Mouse (Mus musculus) lung, adult 2 months (tissue): ENCODE measurements around the gene Fgf12.

Source experiments
- CTCF ChIP-seq: fragments of 200-500 bp; IDR thresholded peaks from 2 replicates; pipeline ENCODE4 v1.5.1; 2011; ENCODE audit warnings: mild to moderate bottlenecking, low read length, control low read depth; ENCODE audit not compliant: insufficient read depth
- POLR2A ChIP-seq: fragments of 200-500 bp; IDR thresholded peaks from 2 replicates; pipeline ENCODE4 v1.6.1; 2011; ENCODE audit warnings: low read depth, mild to moderate bottlenecking, control low read depth, low read length, borderline replicate concordance; ENCODE audit errors: extremely low read depth

DNA sequence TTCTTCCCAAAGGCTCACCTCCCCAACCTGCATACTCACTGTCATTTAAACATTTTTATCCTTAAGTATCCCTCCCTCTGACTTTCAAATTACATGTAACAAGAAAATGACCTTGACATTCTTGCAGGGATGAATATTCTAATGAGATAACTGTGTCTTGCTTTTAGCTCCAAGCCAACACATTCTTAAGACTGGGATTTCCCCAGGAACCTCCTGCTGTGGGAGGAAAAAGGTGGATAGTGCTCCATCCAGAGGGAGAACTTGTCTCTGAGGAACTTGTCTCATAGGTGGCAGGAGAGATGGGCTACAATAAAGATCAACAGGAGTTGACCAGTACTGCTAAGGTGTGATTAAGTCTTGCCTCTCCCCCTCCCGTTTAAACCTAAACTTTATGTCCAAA lies 540.5 kb downstream of the Fgf12 start:
- no peak for TF ChIP-seq CTCF
- no peak for TF ChIP-seq POLR2A
